Mouse (Mus musculus) liver, adult (tissue): Measurements from ENCODE around the gene Galnt17.

Experiments used
- GATA4 ChIP-seq: IDR thresholded peaks from 2 replicates; pipeline ENCODE4 v1.6.1; 2014; ENCODE audit warnings: mild to moderate bottlenecking, low read length; ENCODE audit not compliant: insufficient replicate concordance

Gene Galnt17

DNA sequence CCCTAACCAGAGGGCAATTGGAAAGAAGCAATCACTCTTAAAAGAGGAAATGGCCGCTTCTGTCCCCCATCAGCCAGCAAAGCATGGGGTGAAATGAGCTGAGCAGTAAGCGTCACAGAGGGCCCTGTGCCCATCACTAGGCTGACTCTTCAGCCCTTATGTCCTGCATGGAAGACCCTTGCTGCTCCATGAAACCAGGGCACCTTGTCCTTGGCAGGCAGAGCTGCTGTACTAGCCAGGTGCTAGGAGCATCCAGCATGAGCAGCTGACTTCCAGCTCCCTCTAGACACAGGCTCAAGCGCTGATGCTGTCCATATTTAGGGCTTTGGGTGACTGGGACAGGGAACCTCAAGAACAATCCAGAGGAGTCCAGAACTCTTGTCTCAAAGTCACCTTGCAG is 432.9 kb downstream of the Galnt17 start:
- no peak for TF ChIP-seq GATA4

DNA sequence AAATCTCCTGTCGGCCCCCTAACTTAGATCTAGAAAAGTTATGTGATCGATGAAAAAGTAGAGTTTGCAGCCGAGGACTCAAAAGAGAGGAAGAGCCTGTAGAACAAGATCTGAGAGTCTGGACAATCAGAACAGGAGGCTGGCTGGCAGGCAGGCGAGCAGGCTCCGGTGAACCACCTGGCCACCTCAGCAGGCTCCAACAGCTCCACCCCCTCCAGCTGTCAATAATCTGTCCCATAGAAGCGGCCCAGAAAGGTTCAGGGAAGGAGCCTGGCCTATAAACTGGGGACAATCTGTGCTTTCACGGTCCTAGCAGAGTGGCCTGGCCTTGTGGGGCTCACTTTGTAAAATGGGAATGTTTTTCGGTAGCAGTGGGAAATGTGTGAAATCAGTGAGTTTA is 437.2 kb downstream of the Galnt17 start:
- TF ChIP-seq GATA4: no peak

DNA sequence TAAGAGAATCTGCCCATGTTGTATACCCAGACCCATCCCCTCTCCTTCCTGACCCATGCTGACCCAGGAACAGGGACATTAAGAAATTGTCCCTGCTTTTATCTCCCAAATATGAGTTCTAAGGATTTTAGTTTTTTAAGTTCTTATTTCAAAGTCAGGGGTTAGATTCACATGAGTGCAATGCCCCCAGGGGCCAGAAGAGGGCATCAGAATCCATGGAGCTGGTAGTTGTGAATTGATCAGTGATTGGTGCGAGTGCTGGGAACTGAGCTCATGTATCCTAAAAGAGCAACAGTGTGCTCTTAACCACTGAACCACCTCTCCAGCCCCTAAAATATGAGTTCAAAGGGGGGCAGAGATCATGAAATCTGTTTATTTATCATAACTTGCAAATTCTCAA is 438.4 kb downstream of the Galnt17 start:
- TF ChIP-seq GATA4: no peak

DNA sequence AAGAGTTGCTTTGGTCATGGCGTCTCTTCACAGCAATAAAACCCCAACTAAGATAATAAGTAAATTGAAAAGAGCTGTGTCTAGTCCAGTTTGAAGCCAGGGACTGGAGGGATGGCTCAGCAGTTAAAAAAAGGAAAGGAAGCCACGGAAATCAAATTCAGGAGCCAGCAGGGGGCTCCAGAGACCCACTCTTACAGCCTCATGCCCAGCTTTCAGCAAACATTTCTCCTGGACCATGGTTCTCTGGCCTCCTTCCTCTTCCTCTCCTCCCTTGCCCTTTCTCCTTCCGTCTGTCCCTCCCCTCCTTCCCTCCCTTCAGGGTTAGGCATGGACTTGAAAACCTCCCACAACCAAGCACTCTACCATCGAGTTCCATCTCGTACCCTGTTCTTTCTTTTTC is 446.0 kb downstream of the Galnt17 start:
- TF ChIP-seq GATA4: no peak

DNA sequence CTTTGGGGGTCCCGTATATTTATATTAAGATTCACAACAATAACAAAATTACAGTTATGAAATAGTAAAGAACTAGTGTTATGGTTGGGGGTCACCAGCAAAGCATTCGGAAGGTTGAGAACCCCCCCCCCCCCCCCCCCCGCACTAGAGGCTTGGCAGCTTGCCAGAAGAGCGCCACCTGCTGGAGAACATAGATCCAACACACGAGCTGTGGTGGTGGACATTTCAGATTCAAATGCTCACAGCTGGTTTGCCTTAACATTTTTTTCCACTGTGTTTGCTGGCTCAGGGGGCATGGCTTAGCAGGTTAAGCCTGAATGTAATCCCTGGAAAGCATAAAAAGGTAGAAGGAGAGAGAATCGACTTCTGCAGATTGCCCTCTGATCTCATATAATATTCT is 448.6 kb downstream of the Galnt17 start:
- TF ChIP-seq GATA4: no peak

DNA sequence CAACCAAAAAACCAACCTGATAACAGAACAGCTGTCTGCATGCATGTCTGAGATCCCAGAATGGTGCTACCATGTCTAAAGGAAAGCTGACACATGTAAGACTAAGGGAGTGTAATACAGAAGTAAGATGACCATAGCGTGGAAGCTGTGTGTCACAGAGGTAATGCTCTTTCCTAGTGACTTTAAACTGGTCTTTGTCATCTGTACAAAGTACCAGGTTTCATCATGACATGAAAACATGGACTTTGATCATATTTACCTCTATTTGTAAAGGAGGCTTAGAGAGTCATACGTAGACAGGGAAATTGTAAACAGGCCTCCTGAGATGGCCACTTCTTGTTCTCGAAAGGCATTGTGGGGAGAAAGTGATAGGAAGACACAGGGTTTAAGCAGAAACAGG is 449.6 kb downstream of the Galnt17 start:
- TF ChIP-seq GATA4: no peak

DNA sequence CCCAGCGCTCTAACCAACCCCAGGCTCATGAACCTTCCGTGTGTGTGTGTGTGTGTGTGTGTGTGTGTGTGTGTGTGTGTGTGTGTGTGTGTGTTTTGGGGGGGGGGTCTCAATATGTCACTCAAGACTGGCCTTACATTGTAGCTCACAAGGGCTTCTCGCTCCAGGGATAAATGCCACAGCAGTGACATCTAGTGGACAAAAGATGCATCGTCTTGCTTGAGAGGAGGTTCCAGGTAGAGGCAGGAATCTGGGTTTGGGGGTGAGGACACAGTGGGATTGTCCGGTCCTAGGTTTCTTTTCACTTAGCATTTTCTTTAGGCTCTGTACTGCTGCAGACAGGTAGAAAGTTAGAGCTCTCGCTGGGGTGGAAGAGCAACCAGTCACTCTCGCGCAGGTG is 450.1 kb downstream of the Galnt17 start:
- no peak for TF ChIP-seq GATA4

DNA sequence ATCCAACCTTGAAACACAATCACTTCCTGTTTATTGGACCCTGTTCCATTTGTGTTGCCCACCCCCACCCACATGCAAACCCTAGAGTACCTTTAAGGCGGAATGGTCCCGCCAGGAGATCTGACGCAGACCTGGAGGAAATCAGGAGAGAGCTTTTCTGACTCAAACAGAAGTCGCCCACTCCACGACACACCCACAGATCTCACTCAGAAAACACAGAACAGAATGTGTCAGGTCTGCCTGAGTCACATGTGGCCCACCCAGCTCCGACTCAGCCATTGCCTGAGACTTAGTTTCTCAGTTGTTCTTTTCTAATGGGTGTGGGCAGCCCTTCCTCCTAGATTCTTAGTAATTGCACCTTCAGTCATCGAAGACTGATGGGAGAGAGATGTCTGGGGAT is 453.9 kb downstream of the Galnt17 start:
- no peak for TF ChIP-seq GATA4

DNA sequence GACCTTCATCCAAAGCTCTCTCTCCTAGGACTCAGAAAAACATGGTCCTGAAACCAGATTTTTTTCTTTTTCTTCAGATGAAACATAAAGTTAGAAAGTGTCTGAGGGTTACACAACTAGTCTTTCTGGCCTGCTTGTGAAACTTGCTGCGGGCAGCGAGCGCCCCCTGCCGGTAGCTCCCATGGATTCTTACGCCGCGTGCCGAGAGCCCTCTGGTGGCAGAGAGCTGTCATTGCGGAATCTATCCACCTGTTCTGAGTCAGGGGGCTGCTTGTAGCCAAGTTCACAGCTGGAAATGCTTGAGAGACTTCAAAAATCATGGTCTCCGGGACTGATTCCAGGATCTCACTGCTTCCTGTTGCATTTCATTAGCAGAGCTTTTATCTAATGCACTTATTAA is 454.9 kb downstream of the Galnt17 start:
- no peak for TF ChIP-seq GATA4

DNA sequence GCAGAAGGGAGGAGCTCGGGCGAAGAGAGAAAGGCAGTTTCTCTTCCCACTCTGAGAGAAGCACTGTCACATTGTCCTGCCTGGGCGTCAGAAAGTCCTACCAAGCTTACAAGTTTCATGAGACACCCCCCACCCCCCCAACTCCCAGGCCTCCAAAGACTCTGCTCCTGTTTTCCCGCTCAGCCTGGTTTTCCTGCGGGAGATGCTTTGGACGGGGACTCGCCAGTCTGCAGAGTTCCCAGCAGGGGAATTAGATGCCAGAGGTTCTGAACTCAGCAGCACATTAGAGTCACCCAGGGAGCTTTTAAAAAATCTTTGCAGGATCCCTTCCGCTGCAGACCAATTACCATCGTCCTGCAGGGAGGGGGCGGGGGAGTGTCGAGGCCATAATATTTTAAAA is 456.1 kb downstream of the Galnt17 start:
- no peak for TF ChIP-seq GATA4

DNA sequence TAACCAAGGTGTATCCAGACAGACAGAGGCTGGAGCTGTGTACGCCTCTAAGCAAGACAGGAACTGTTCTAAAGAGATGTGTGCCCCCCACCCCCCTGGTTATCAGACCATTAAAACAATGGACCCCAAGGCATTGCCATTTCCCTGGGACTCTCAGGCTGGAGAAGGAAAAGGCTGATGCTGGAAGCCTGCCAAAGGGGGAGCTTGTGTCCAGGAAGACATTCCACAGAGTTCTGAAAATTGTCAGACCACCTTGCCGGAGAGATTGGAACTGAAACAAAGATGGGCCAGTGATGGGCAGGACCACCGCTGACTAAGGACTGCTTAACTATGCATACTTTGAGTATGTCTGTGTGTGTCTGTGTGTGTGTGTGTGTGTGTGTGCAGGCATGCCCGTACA is 458.7 kb downstream of the Galnt17 start:
- no peak for TF ChIP-seq GATA4

DNA sequence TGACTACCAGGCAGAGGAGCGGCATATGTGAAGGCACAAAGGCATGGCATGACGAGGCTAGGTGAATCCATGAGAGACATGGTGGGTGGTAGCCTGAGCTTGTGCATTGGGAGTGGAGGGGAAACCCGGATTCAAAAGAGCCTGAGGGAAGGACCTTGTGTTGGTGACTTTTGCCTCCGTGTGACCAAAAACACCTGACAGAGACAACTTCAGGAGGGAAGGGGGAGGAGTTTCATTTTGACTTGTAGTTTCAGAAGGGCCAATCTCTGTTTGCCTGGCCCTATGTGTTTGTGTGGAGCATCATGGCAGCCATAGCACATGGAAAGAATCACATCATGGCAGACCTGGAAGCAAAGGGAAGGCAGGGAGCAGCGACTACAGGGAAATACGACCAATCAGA is 459.7 kb downstream of the Galnt17 start:
- no peak for TF ChIP-seq GATA4

DNA sequence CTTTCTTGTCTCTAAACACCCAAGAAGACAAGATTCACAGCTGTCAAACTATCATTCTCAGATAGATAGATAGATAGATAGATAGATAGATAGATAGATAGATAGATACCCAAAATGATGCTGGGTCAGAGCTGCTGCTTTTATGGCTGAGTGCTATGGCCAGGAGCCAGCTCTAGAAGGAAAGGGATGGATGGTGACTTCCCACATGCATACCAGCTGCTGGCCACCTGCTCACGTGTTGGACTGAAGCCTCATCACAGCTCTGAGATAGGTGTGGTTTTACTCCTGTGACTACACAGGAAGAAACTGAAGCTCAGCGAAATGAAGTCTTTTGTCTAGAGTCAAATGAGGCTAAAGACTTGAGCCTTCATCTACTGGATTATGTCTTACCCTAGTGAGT is 482.5 kb downstream of the Galnt17 start:
- TF ChIP-seq GATA4: no peak
